Mouse (Mus musculus) megakaryocyte progenitor cell, adult 5-6 weeks (primary cell): ENCODE results near the gene Gxylt1. TPM values are rescaled to one million over a fixed set of nuclear protein-coding genes. Genes with fewer than 3 reads are reported as not detected.

Experiments used
- total RNA-seq, 2 experiments: library from RNA; stranded (forward) in 1 of 2; stranded (reverse) in 1 of 2; fragments of 157-497, 149-512 nt in 1 of 2; fragments of 200-1000 nt in 1 of 2; gene quantifications; 2 replicates each; pipeline versions ENCODE4 v1.2.3 to v1.2.4; 2015 to 2017

Gxylt1 gene
- total RNA-seq, 2 experiments from 2014 or later: 24.4 to 36.5 TPM

Other genes starting within 250 kb of the Gxylt1 start
- gene Yaf2, start 61.8 kb upstream of the Gxylt1 start, total RNA-seq (2015): 50.3 and 63.2 TPM in 2 replicates
- gene Yaf2, start 61.8 kb upstream of the Gxylt1 start, total RNA-seq (2017): 25.0 and 30.3 TPM in 2 replicates
- gene Zcrb1, start 123.2 kb upstream of the Gxylt1 start, total RNA-seq (2015): 118 and 134 TPM in 2 replicates
- gene Zcrb1, start 123.2 kb upstream of the Gxylt1 start, total RNA-seq (2017): 88.5 and 98.3 TPM in 2 replicates
- 77.9 and 90.0 TPM in 2 replicates for gene Pphln1, start 123.2 kb upstream of the Gxylt1 start, total RNA-seq (2015)
- gene Pphln1, start 123.2 kb upstream of the Gxylt1 start, total RNA-seq (2017): 47.8 and 51.6 TPM in 2 replicates